In genomic region chr12:13177606-13178005, GRCm38 (mm10) we compare ENCODE assay signal across 14 mouse cellular contexts.
DNase-seq lines count a peak whose midpoint lies in the region; ATAC-seq and TF ChIP-seq lines count a peak whose summit lies in the region.
"Had no signal": no experiment of that assay in that cellular context is flagged by ENCODE, and none has a peak within 500 bp of the region (broad histone marks: within the 10 kb centered on the region; RNA-seq: fewer than 3 reads in every experiment).

No protein-coding gene starts in this region.

- H3K4me1 ChIP-seq in lung, postnatal 0 days (ENCODE audit: insufficient read depth, low read depth, low read length): peaks cover 6% of the 10 kb centered on the region; the same call in 1 of the 2 replicates
- H3K4me1 ChIP-seq in kidney, embryonic 15.5 days: peaks cover 58% of the 10 kb centered on the region
- H3K4me1 ChIP-seq in stomach, postnatal 0 days (replicated peaks; ENCODE audit: control insufficient read depth, insufficient read depth): no peaks in the 10 kb centered on the region
- H3K4me1 ChIP-seq in midbrain, postnatal 0 days (ENCODE audit: insufficient read depth, low read length): peaks cover 7% of the 10 kb centered on the region; the same call in 1 of the 2 replicates

- 41% methylated on average over 6 of the region's 6 CpGs for WGBS in lung, postnatal 0 days
- 50% methylated on average over 6 of the region's 6 CpGs for WGBS in kidney, embryonic 15.5 days
- WGBS in stomach, postnatal 0 days: 53% methylated on average over 6 of the region's 6 CpGs
- WGBS in midbrain, postnatal 0 days: 78% methylated on average over 6 of the region's 6 CpGs

- no peak for TF ChIP-seq EP300 in lung, postnatal 0 days (IDR thresholded peaks at IDR 0.05)
- no peak for TF ChIP-seq EP300 in stomach, postnatal 0 days (optimal IDR thresholded peaks at IDR 0.05)

- peak; percentile 10 for DNase-seq in gastrocnemius, postnatal 10 days
- DNase-seq in gastrocnemius, postnatal 36 days: no peak
- peak; percentile 12 for DNase-seq in lung, postnatal 10 days
- DNase-seq in lung, postnatal 0 days (ENCODE audit: low spot score): no peak
- DNase-seq in skeletal muscle tissue, adult 2 months (ENCODE audit: low read depth, low spot score): peak; percentile 9
- no peak for DNase-seq in stomach, postnatal 0 days (ENCODE audit: low spot score)
- no peak for DNase-seq in midbrain, postnatal 0 days (ENCODE audit: low spot score)
- DNase-seq: B cell, adult 2 months; right cerebral cortex, postnatal 14 days; thymus, postnatal 36 days had no signal

- intact Hi-C loops in gastrocnemius, postnatal 36 days (cut with DNase I): no loop called here

- H3K27ac ChIP-seq in lung, postnatal 0 days (ENCODE audit: low read length): no peak overlapping the region
- H3K27ac ChIP-seq in kidney, embryonic 15.5 days: 0 out of 2 replicates have a peak overlapping the region, but pooled peaks have one; percentile 27
- no peak overlapping the region for H3K27ac ChIP-seq in stomach, postnatal 0 days (replicated peaks)
- H3K27ac ChIP-seq in midbrain, postnatal 0 days (ENCODE audit: low read depth, low read length): no peak overlapping the region
- H3K27ac ChIP-seq: hindbrain, embryonic 12.5 days; stomach, embryonic 15.5 days had no signal

- no peak for TF ChIP-seq CTCF in lung, postnatal 0 days (IDR thresholded peaks at IDR 0.05)
- TF ChIP-seq CTCF in stomach, postnatal 0 days (IDR thresholded peaks at IDR 0.05; ENCODE audit: low read depth): no peak
- no peak for TF ChIP-seq CTCF in midbrain, postnatal 0 days (IDR thresholded peaks at IDR 0.05)

- H3K9ac ChIP-seq in lung, postnatal 0 days (replicated peaks; ENCODE audit: low read depth): no peak overlapping the region
- no peak overlapping the region for H3K9ac ChIP-seq in kidney, embryonic 15.5 days
- H3K9ac ChIP-seq in stomach, postnatal 0 days (ENCODE audit: low read length): no peak overlapping the region
- H3K9ac ChIP-seq in midbrain, postnatal 0 days (replicated peaks; ENCODE audit: low read length, poor library complexity, severe bottlenecking): no peak overlapping the region
- H3K9ac ChIP-seq: hindbrain, embryonic 12.5 days; stomach, embryonic 15.5 days had no signal

- ATAC-seq in lung, postnatal 0 days: no peak
- ATAC-seq in kidney, embryonic 15.5 days (replicated peaks; ENCODE audit: low FRiP score): no peak
- ATAC-seq in stomach, postnatal 0 days (ENCODE audit: low FRiP score, low TSS enrichment): no peak; the same call in 1 of the 2 replicates
- ATAC-seq in midbrain, postnatal 0 days (ENCODE audit: low FRiP score): no peak

- H3K4me3 ChIP-seq in lung, postnatal 0 days (ENCODE audit: low read depth, low read length): no peak overlapping the region
- H3K4me3 ChIP-seq in kidney, embryonic 15.5 days (replicated peaks): no peak overlapping the region
- no peak overlapping the region for H3K4me3 ChIP-seq in stomach, postnatal 0 days (ENCODE audit: low read depth, low read length)
- H3K4me3 ChIP-seq in midbrain, postnatal 0 days (ENCODE audit: low read depth, low read length): no peak overlapping the region
- H3K4me3 ChIP-seq: hindbrain, embryonic 12.5 days; stomach, embryonic 15.5 days had no signal

- H3K9me3 ChIP-seq in lung, postnatal 0 days (ENCODE audit: low read length): no peaks in the 10 kb centered on the region
- H3K9me3 ChIP-seq in kidney, embryonic 15.5 days (replicated peaks): no peaks in the 10 kb centered on the region
- no peaks in the 10 kb centered on the region for H3K9me3 ChIP-seq in stomach, postnatal 0 days (ENCODE audit: control insufficient read depth, low read length)
- no peaks in the 10 kb centered on the region for H3K9me3 ChIP-seq in midbrain, postnatal 0 days (ENCODE audit: low read length)
- H3K9me3 ChIP-seq: G1E; hindbrain, embryonic 12.5 days; stomach, embryonic 15.5 days had no signal

- no peak overlapping the region for H3K4me2 ChIP-seq in lung, postnatal 0 days (replicated peaks; ENCODE audit: low read depth, low read length)
- H3K4me2 ChIP-seq in kidney, embryonic 15.5 days: no peak overlapping the region
- H3K4me2 ChIP-seq in stomach, postnatal 0 days (replicated peaks; ENCODE audit: low read depth): no peak overlapping the region
- no peak overlapping the region for H3K4me2 ChIP-seq in midbrain, postnatal 0 days (ENCODE audit: low read depth, low read length, poor library complexity, severe bottlenecking)
- H3K4me2 ChIP-seq: hindbrain, embryonic 12.5 days; stomach, embryonic 15.5 days had no signal

- no peaks in the 10 kb centered on the region for H3K36me3 ChIP-seq in lung, postnatal 0 days (ENCODE audit: insufficient read depth, low read length)
- no peaks in the 10 kb centered on the region for H3K36me3 ChIP-seq in kidney, embryonic 15.5 days
- no peaks in the 10 kb centered on the region for H3K36me3 ChIP-seq in stomach, postnatal 0 days (ENCODE audit: control insufficient read depth, insufficient read depth, low read length)
- no peaks in the 10 kb centered on the region for H3K36me3 ChIP-seq in midbrain, postnatal 0 days (ENCODE audit: insufficient read depth, low read length)
- H3K36me3 ChIP-seq: G1E; hindbrain, embryonic 12.5 days; stomach, embryonic 15.5 days had no signal

- no peaks in the 10 kb centered on the region for H3K27me3 ChIP-seq in lung, postnatal 0 days (replicated peaks; ENCODE audit: insufficient read depth, low read length)
- no peaks in the 10 kb centered on the region for H3K27me3 ChIP-seq in kidney, embryonic 15.5 days
- no peaks in the 10 kb centered on the region for H3K27me3 ChIP-seq in stomach, postnatal 0 days (ENCODE audit: control insufficient read depth, insufficient read depth, low read length)
- no peaks in the 10 kb centered on the region for H3K27me3 ChIP-seq in midbrain, postnatal 0 days (ENCODE audit: insufficient read depth, low read length)
- H3K27me3 ChIP-seq: hindbrain, embryonic 12.5 days; stomach, embryonic 15.5 days had no signal

Comparison
In these comparisons a context has a peak if more than half of its experiments do, and no peak if none do; other contexts are left out.
1. DNase-seq: peak in gastrocnemius, postnatal 10 days (single experiment), lung, postnatal 10 days (single experiment) and skeletal muscle tissue, adult 2 months (single experiment); none in gastrocnemius, postnatal 36 days (0 of 2), lung, postnatal 0 days (single experiment), stomach, postnatal 0 days (single experiment) and midbrain, postnatal 0 days (single experiment).